Mouse (Mus musculus) small intestine, adult 2 months (tissue): ENCODE measurements around the gene Ppif.

Experiments used
- CTCF ChIP-seq: fragments of 200-500 bp; IDR thresholded peaks from 2 replicates; pipeline ENCODE4 v1.5.1; 2012; ENCODE audit warnings: low read depth, mild to moderate bottlenecking, control low read depth, inconsistent platforms, low read length, moderate library complexity, mixed read lengths; ENCODE audit not compliant: insufficient replicate concordance, insufficient read length; ENCODE audit errors: extremely low read depth
- POLR2A ChIP-seq: fragments of 200-500 bp; IDR thresholded peaks from 2 replicates; pipeline ENCODE4 v1.6.1; 2012; ENCODE audit warnings: low read depth, mild to moderate bottlenecking, control low read depth, inconsistent platforms, low read length, moderate library complexity

- TF ChIP-seq CTCF = no peak
- TF ChIP-seq POLR2A = no peak
These were observed 33.3 kb upstream of the Ppif start for GRCm38 (mm10) chr14:25660661-25661060.
